Mouse (Mus musculus): ENCODE data around the gene Akirin1. TPM values are rescaled to one million over a fixed set of nuclear protein-coding genes. Genes with fewer than 3 reads are reported as not detected.

Gene Akirin1
- polyA plus RNA-seq, 1 experiment from 2014 or later: 91.8 TPM

Other genes starting within 250 kb of the Akirin1 start
- gene Macf1, start 66.0 kb downstream of the Akirin1 start, polyA plus RNA-seq (2016; fragmentation: Nextera tagmentation; extraction: Ambion mirVana): 61.8 and 62.7 TPM in 2 replicates
- 377 and 387 TPM in 2 replicates for gene Ndufs5, start 32.1 kb downstream of the Akirin1 start, polyA plus RNA-seq (2016; fragmentation: Nextera tagmentation; extraction: Ambion mirVana)
- gene Rhbdl2, start 37.5 kb upstream of the Akirin1 start, polyA plus RNA-seq (2016; fragmentation: Nextera tagmentation; extraction: Ambion mirVana): 0.45 and 1.2 TPM in 2 replicates
- gene 4933427I04Rik, start 109.3 kb upstream of the Akirin1 start, polyA plus RNA-seq (2016; fragmentation: Nextera tagmentation; extraction: Ambion mirVana): 0.09 TPM in 1 of 2 replicates, not detected in the other
- 47.0 and 49.5 TPM in 2 replicates for gene Mycbp, start 154.5 kb upstream of the Akirin1 start, polyA plus RNA-seq (2016; fragmentation: Nextera tagmentation; extraction: Ambion mirVana)
- 62.5 and 65.4 TPM in 2 replicates for gene Rragc, start 167.1 kb upstream of the Akirin1 start, polyA plus RNA-seq (2016; fragmentation: Nextera tagmentation; extraction: Ambion mirVana)
- not detected in 2 replicates for gene 4930535I16Rik, start 167.7 kb upstream of the Akirin1 start, polyA plus RNA-seq (2016; fragmentation: Nextera tagmentation; extraction: Ambion mirVana)